Mouse (Mus musculus) liver, embryonic 16.5 days (tissue): ENCODE data around the gene Kcnq2. TPM values are rescaled to one million over a fixed set of nuclear protein-coding genes. Genes with fewer than 3 reads are reported as not detected.

ENCODE experiments used
- ATAC-seq: fragments of 200-750 bp; cut with Nextera tagmentation; 2 replicates; pipeline ENCODE4 v1.8.0; 2017; ENCODE audit warnings: low read depth, mild to moderate bottlenecking, moderate number of reproducible peaks, moderate library complexity
- H3K27ac ChIP-seq: fragments of 300-500 bp; sonication (generic); 2 replicates; pipeline ENCODE4 v1.5.1; 2014; ENCODE audit warnings: mild to moderate bottlenecking, low read length
- H3K27me3 ChIP-seq: fragments of 300-500 bp; sonication (generic); 2 replicates; pipeline ENCODE4 v1.6.1; 2014; ENCODE audit warnings: low read depth, low read length, mixed read lengths; ENCODE audit not compliant: control insufficient read depth, insufficient read depth
- H3K36me3 ChIP-seq: fragments of 300-500 bp; sonication (generic); 2 replicates; pipeline ENCODE4 v1.6.1; 2014; ENCODE audit warnings: mild to moderate bottlenecking; ENCODE audit not compliant: control insufficient read depth, insufficient read depth
- H3K4me1 ChIP-seq: fragments of 300-500 bp; sonication (generic); 2 replicates; pipeline ENCODE4 v1.6.1; 2014; ENCODE audit warnings: low read depth, low read length, mixed read lengths; ENCODE audit not compliant: control insufficient read depth
- H3K4me2 ChIP-seq: fragments of 300-500 bp; sonication (generic); 2 replicates; pipeline ENCODE4 v1.6.1; 2014; ENCODE audit warnings: low read depth, low read length, mixed read lengths
- H3K4me3 ChIP-seq: fragments of 300-500 bp; sonication (generic); 2 replicates; pipeline ENCODE4 v1.5.1; 2014; ENCODE audit warnings: low read depth, mild to moderate bottlenecking, low read length
- H3K9ac ChIP-seq: fragments of 300-500 bp; sonication (generic); 2 replicates; pipeline ENCODE4 v1.6.1; 2014; ENCODE audit warnings: low read depth, low read length
- H3K9me3 ChIP-seq: fragments of 300-500 bp; sonication (generic); replicated peaks from 2 replicates; pipeline ENCODE4 v1.6.1; 2016; ENCODE audit warnings: low read length; ENCODE audit not compliant: control insufficient read depth
- WGBS: fragments of 180-500 bp; shearing (Covaris S2); extraction: QIAGEN DNeasy Blood & Tissue Kit; methylation state at CpG from one replicate; pipeline ENCODE4 v1.1.7; 2014; ENCODE audit not compliant: insufficient replicate concordance; 5-methylcytosine and 5-hydroxymethylcytosine counted together
- polyA plus RNA-seq: library from polyadenylated mRNA; unstranded; fragments of >200 nt; fragmentation: Nextera tagmentation; extraction: Ambion mirVana; gene quantifications from 2 replicates; pipeline ENCODE4 v1.2.1, GENCODE M21; 2015

The Kcnq2 gene
- polyA plus RNA-seq, 1 experiment from 2014 or later = 0.32 TPM

- Histone ChIP-seq H3K9me3 (no peaks in the 10 kb centered on the region), H3K4me2 (no peak overlapping the region), H3K27me3 (no peaks in the 10 kb centered on the region; the same call in 1 of the 2 replicates), H3K4me3 (no peak overlapping the region), H3K4me1 (no peaks in the 10 kb centered on the region), H3K9ac (no peak overlapping the region), H3K36me3 (no peaks in the 10 kb centered on the region), H3K27ac (no peak overlapping the region)
- peak; percentile 49; the same call in 1 of the 2 replicates for ATAC-seq
- WGBS = 47% methylated on average over 7 of the region's 7 CpGs
Measured at GRCm38 (mm10) chr2:181071706-181072402, 63.2 kb downstream of the Kcnq2 start.

DNA sequence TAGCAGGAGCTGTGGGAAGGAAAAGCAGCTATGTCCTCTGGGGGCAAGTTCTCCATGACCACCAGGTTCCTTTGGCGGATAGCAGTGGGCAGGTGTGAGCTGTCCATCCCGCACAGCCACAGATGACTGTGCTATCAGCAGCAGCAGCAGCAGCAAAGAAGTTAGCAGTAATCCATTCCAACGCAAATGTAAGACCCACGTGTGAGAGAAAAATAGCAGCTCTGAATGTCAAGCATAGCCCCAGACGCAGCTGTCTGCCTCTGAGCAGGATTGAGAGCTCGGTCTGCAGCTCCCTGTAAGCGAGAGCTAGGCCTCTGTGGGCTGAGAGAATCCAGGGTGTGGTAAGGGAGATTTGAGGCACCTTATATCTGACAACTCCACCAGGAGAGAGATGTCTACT is 65.0 kb downstream of the Kcnq2 start:
- ATAC-seq = no peak
- Histone ChIP-seq H3K9me3 (no peaks in the 10 kb centered on the region), H3K4me2 (no peak overlapping the region), H3K27me3 (no peaks in the 10 kb centered on the region; the same call in 1 of the 2 replicates), H3K4me1 (no peaks in the 10 kb centered on the region), H3K27ac (no peak overlapping the region), H3K36me3 (no peaks in the 10 kb centered on the region), H3K4me3 (no peak overlapping the region), H3K9ac (no peak overlapping the region)
- WGBS = 52% methylated on average over 7 of the region's 7 CpGs

- WGBS = 65% methylated on average over 5 of the region's 5 CpGs
- no peak overlapping the region for H3K4me3 ChIP-seq
- H3K4me1 ChIP-seq = no peaks in the 10 kb centered on the region
- no peaks in the 10 kb centered on the region for H3K9me3 ChIP-seq
- no peak for ATAC-seq
- H3K4me2 ChIP-seq = no peak overlapping the region
- no peak overlapping the region for H3K9ac ChIP-seq
- H3K27ac ChIP-seq = no peak overlapping the region
- no peaks in the 10 kb centered on the region for H3K27me3 ChIP-seq
- H3K36me3 ChIP-seq = no peaks in the 10 kb centered on the region
Measured at GRCm38 (mm10) chr2:181068499-181068898, 66.6 kb downstream of the Kcnq2 start.

DNA sequence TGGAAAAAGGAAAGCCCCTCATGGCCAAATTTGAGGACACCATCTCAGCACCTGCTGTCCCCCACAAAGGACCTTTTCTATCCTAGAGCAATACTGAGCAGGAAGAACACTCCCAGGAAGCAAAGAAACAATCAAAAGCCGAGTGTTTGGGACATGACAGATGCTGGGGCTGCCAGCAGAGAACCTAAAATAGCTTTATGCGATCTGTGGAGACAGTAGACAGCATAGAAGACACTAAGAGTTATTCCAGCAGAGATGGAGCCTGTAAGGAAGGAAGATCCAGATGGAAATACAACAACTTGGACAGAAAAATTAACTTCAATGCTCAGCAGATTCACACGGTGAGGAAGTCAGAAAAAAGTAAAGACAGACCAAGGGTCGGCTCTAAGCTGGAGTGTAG is 69.3 kb downstream of the Kcnq2 start:
- no peak overlapping the region for H3K4me3 ChIP-seq
- no peak overlapping the region for H3K9ac ChIP-seq
- H3K36me3 ChIP-seq = no peaks in the 10 kb centered on the region
- no peak overlapping the region for H3K27ac ChIP-seq
- H3K4me2 ChIP-seq = no peak overlapping the region
- 31% methylated on average over 4 of the region's 4 CpGs for WGBS
- H3K9me3 ChIP-seq = no peaks in the 10 kb centered on the region
- no peak for ATAC-seq
- no peaks in the 10 kb centered on the region for H3K4me1 ChIP-seq
- no peaks in the 10 kb centered on the region; the same call in 1 of the 2 replicates for H3K27me3 ChIP-seq

DNA sequence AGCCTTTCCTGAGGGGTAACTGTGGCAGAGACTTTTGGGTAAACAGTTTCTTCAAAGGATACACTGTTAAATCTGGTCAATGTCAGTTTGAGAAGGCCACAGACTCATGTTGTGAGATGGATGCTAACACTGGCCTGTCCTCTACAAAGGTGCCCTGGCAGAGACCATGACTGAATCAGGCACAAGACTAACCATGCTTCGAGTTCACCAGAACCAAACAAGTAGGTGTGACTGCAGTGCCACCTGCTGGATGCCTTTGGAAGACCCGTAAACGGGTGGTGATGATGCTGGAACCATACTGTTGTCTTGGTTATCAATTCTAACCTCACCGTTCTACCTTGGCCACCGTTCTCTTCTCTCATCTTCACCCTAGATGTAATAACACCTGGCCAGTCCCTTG is 75.0 kb downstream of the Kcnq2 start:
- Histone ChIP-seq H3K9me3 (no peaks in the 10 kb centered on the region), H3K27me3 (no peaks in the 10 kb centered on the region; the same call in 1 of the 2 replicates), H3K36me3 (no peaks in the 10 kb centered on the region), H3K9ac (no peak overlapping the region), H3K4me2 (no peak overlapping the region), H3K4me1 (no peaks in the 10 kb centered on the region), H3K4me3 (no peak overlapping the region), H3K27ac (no peak overlapping the region)
- WGBS = 13% methylated on average over 5 of the region's 5 CpGs
- no peak for ATAC-seq

GRCm38 (mm10) chr2:181058193-181058592 is 76.9 kb downstream of the Kcnq2 start:
- WGBS = 26% methylated on average over 3 of the region's 3 CpGs
- no peak overlapping the region for H3K4me2 ChIP-seq

DNA sequence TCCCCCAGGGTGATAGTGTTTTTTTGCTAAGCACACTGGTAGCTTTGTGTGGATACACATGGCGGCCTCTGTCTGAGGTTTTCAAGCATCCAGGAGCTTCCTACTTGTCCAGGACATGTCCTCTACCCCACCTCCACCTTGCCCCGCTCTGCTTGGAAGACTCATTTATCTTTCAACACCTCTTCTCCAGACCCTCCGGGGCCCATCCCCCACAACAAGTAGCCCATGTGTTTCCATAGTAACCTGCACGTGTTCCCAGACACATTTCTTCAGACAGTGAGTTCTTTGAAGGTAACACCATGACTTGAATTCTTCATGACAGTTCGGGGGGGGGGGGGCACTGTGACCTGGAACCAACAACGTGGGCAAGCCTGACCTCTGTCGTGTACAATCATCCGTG is 77.8 kb downstream of the Kcnq2 start:
- WGBS = 44% methylated on average over 8 of the region's 8 CpGs
- H3K27ac ChIP-seq = no peak overlapping the region
- ATAC-seq = no peak
- no peaks in the 10 kb centered on the region for H3K36me3 ChIP-seq
- no peak overlapping the region for H3K4me2 ChIP-seq
- H3K9ac ChIP-seq = no peak overlapping the region
- no peaks in the 10 kb centered on the region; the same call in 1 of the 2 replicates for H3K27me3 ChIP-seq
- H3K4me1 ChIP-seq = no peaks in the 10 kb centered on the region
- no peak overlapping the region for H3K4me3 ChIP-seq
- no peaks in the 10 kb centered on the region for H3K9me3 ChIP-seq

More at GRCm38 (mm10) chr2:181058193-181058592, 76.9 kb downstream of the Kcnq2 start:
- H3K27me3 ChIP-seq = no peaks in the 10 kb centered on the region; the same call in 1 of the 2 replicates
- H3K9me3 ChIP-seq = no peaks in the 10 kb centered on the region
- H3K9ac ChIP-seq = no peak overlapping the region
- H3K27ac ChIP-seq = no peak overlapping the region
- H3K4me1 ChIP-seq = no peaks in the 10 kb centered on the region
- no peak for ATAC-seq
- H3K4me3 ChIP-seq = no peak overlapping the region
- no peaks in the 10 kb centered on the region for H3K36me3 ChIP-seq

DNA sequence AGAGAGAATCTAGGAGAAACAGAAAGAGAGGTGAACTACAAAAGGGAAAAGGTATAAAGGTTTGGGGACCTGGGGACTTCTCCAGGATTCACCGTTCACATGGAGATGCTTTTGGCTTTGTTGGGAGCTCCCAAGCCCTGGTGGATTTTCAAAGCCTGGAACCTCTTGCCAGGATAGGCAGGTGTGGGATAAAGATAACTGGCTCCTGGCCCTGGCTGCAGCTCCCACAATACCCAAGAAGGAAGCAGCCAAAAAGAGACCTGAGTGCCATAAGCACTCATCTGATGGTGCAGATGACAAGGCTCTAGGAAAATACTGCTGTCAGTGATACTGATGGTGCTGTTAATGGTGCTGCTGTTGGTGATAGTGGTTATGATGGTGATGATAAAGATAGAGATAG is 82.9 kb downstream of the Kcnq2 start:
- H3K4me1 ChIP-seq = no peaks in the 10 kb centered on the region
- no peak overlapping the region for H3K27ac ChIP-seq
- H3K9me3 ChIP-seq = no peaks in the 10 kb centered on the region
- 45% methylated on average over 1 of the region's 1 CpGs for WGBS
- H3K4me2 ChIP-seq = no peak overlapping the region
- no peaks in the 10 kb centered on the region for H3K27me3 ChIP-seq
- ATAC-seq = no peak
- H3K36me3 ChIP-seq = no peaks in the 10 kb centered on the region
- H3K4me3 ChIP-seq = no peak overlapping the region
- H3K9ac ChIP-seq = no peak overlapping the region

- H3K4me2 ChIP-seq = no peak overlapping the region
- no peaks in the 10 kb centered on the region for H3K4me1 ChIP-seq
- H3K27ac ChIP-seq = no peak overlapping the region
- no peaks in the 10 kb centered on the region for H3K27me3 ChIP-seq
- H3K9me3 ChIP-seq = no peaks in the 10 kb centered on the region
- H3K36me3 ChIP-seq = no peaks in the 10 kb centered on the region
- H3K9ac ChIP-seq = no peak overlapping the region
- H3K4me3 ChIP-seq = no peak overlapping the region
- 57% methylated on average over 9 of the region's 9 CpGs for WGBS
- ATAC-seq = no peak
Measured at GRCm38 (mm10) chr2:181048986-181049385, 86.1 kb downstream of the Kcnq2 start.
